Mouse (Mus musculus): ENCODE measurements around the gene Dnase1l1. TPM values are rescaled to one million over a fixed set of nuclear protein-coding genes. Genes with fewer than 3 reads are reported as not detected.

The Dnase1l1 gene
- total RNA-seq, 2 experiments from 2014 or later: 14.7 to 17.7 TPM

- intact Hi-C loops (cut with DNase I): loop anchor here (2.0 to 5.0 kb wide), 2 partner anchors 24 to 41 kb away; partner anchors contain the start of gene Fam50a
- DNase-seq: peak; percentile 39 to 51
These were observed 11.1 kb downstream of the Dnase1l1 start for GRCm38 (mm10) chrX:74270902-74271551.

- DNase-seq: peak; percentile 91 to 94
- intact Hi-C loops (cut with DNase I): loop anchor here (2.0 to 5.0 kb wide), 2 partner anchors 23 to 42 kb away; partner anchors contain the start of gene Fam50a
These were observed 11.9 kb downstream of the Dnase1l1 start, which contains the start of gene Rpl10 for GRCm38 (mm10) chrX:74270062-74270901. Rpl10 (plus strand) TSS chrX:74270812.

GRCm38 (mm10) chrX:74269736-74270061 is 12.4 kb downstream of the Dnase1l1 start:
- DNase-seq: no peak

GRCm38 (mm10) chrX:74257746-74258145 is 24.4 kb downstream of the Dnase1l1 start:
- intact Hi-C loops (cut with DNase I): no loop called here
- DNase-seq: no peak

More at GRCm38 (mm10) chrX:74269736-74270061, 12.4 kb downstream of the Dnase1l1 start:
- intact Hi-C loops (cut with DNase I): loop anchor here (2.0 to 5.0 kb wide), 2 partner anchors 23 to 43 kb away; partner anchors contain the start of gene Fam50a

GRCm38 (mm10) chrX:74254888-74255565 is 27.1 kb downstream of the Dnase1l1 start:
- intact Hi-C loops (cut with DNase I): no loop called here

GRCm38 (mm10) chrX:74254153-74254887 is 27.8 kb downstream of the Dnase1l1 start, which contains the start of gene Emd:
Emd (plus strand) TSS chrX:74254687.
- peak; percentile 91 for DNase-seq
- intact Hi-C loops (cut with DNase I): no loop called here

More at GRCm38 (mm10) chrX:74254888-74255565, 27.1 kb downstream of the Dnase1l1 start:
- DNase-seq: no peak

- intact Hi-C loops (cut with DNase I): loop anchor here (2.0 to 10.0 kb wide), 4 partner anchors 33 to 465 kb away; partner anchors contain the start of genes Dnase1l1, Fam3a, Idh3g and Ikbkg
- peak; percentile 72 to 76 for DNase-seq
These were observed 32.5 kb downstream of the Dnase1l1 start, which contains the start of gene Flna for GRCm38 (mm10) chrX:74249615-74250014. Flna (minus strand) TSS chrX:74249820.

- intact Hi-C loops (cut with DNase I): loop anchor here (1.0 to 10.0 kb wide), 5 partner anchors 34 to 464 kb away; partner anchors contain the start of genes Dnase1l1, Fam3a, Idh3g and Ikbkg
- peak; percentile 69 to 79 for DNase-seq
These were observed 33.5 kb downstream of the Dnase1l1 start for GRCm38 (mm10) chrX:74248651-74249050.

GRCm38 (mm10) chrX:74246693-74247092 is 35.4 kb downstream of the Dnase1l1 start:
- DNase-seq: no peak
- intact Hi-C loops (cut with DNase I): loop anchor here (2.0 to 10.0 kb wide), 4 partner anchors 24 to 462 kb away; partner anchors contain the start of genes Fam3a, Idh3g, Ikbkg and Rpl10

- peak; percentile 87 to 90 for DNase-seq
These were observed 35.9 kb downstream of the Dnase1l1 start for GRCm38 (mm10) chrX:74246213-74246681.

GRCm38 (mm10) chrX:74245687-74246086 is 36.5 kb downstream of the Dnase1l1 start:
- intact Hi-C loops (cut with DNase I): loop anchor here (1.0 to 10.0 kb wide), 5 partner anchors 25 to 461 kb away; partner anchors contain the start of genes Fam3a, Idh3g, Ikbkg and Rpl10
- peak; percentile 89 for DNase-seq

More at GRCm38 (mm10) chrX:74246213-74246681, 35.9 kb downstream of the Dnase1l1 start:
- intact Hi-C loops (cut with DNase I): loop anchor here (2.0 to 10.0 kb wide), 4 partner anchors 25 to 461 kb away; partner anchors contain the start of genes Fam3a, Idh3g, Ikbkg and Rpl10

- DNase-seq: peak in 1 of 2 experiments; percentile 16
- intact Hi-C loops (cut with DNase I): loop anchor here (1.0 to 10.0 kb wide), 4 partner anchors 130 to 460 kb away; partner anchors contain the start of genes Fam3a, Idh3g, Ikbkg and Ssr4
These were observed 37.0 kb downstream of the Dnase1l1 start for GRCm38 (mm10) chrX:74245107-74245506.

GRCm38 (mm10) chrX:74244614-74245083 is 37.5 kb downstream of the Dnase1l1 start:
- intact Hi-C loops (cut with DNase I): loop anchor here (1.0 to 10.0 kb wide), 4 partner anchors 130 to 460 kb away; partner anchors contain the start of genes Fam3a, Idh3g, Ikbkg and Ssr4
- peak; percentile 67 to 76 for DNase-seq

- intact Hi-C loops (cut with DNase I): loop anchor here (10.0 kb wide), 2 partner anchors 129 to 459 kb away; partner anchors contain the start of genes Idh3g and Ssr4
- peak; percentile 28 to 38 for DNase-seq
These were observed 38.3 kb downstream of the Dnase1l1 start for GRCm38 (mm10) chrX:74243807-74244206.

GRCm38 (mm10) chrX:74243396-74243795 is 38.7 kb downstream of the Dnase1l1 start:
- peak; percentile 13 to 14 for DNase-seq
- intact Hi-C loops (cut with DNase I): loop anchor here (10.0 kb wide), 2 partner anchors 129 to 459 kb away; partner anchors contain the start of genes Idh3g and Ssr4

- no peak for DNase-seq
- intact Hi-C loops (cut with DNase I): loop anchor here (10.0 kb wide), 2 partner anchors 126 to 456 kb away; partner anchors contain the start of genes Idh3g and Ssr4
These were observed 41.8 kb downstream of the Dnase1l1 start for GRCm38 (mm10) chrX:74240332-74240731.

- DNase-seq: no peak
- intact Hi-C loops (cut with DNase I): no loop called here
These were observed 48.9 kb downstream of the Dnase1l1 start for GRCm38 (mm10) chrX:74233196-74233595.

- DNase-seq: no peak
- intact Hi-C loops (cut with DNase I): no loop called here
These were observed 52.1 kb downstream of the Dnase1l1 start for GRCm38 (mm10) chrX:74230038-74230437.
